Mouse (Mus musculus): ENCODE measurements around the gene Tmem101.

DNA sequence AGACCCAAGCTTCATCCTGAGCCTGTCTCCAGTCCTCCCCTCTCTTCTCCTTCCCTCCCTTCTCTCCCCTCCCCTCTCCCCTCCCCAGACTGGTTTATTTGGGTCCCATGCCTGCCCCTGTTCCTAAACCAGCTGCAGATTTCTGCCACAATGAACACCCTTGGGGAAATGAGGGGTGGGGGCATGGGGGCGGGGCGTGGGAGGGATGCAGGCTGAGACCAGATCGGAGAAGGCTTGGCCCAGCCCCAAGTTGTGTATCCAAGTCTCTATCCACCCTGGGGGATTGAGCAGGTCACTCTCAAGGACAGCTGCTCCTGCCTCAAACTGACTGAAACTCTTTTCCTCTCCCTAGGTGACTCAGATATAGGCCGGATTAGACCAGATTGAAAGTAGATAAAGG, 21.7 kb downstream of the Tmem101 start:
- TF ChIP-seq POLR2A (IDR thresholded peaks at IDR 0.05; ENCODE audit: extremely low read depth, insufficient read depth, low read length) (no peak), CTCF (IDR thresholded peaks at IDR 0.05; ENCODE audit: low read depth, low read length) (no peak)

Measured in liver, adult 2 months (tissue).